Mouse (Mus musculus): Measurements from ENCODE around the gene 1700001C19Rik.

The 1700001C19Rik gene

GRCm38 (mm10) chr17:47446561-47446960, 9.4 kb upstream of the 1700001C19Rik start:
- H3K9me3 ChIP-seq (ENCODE audit: low read length), result no peaks in the 10 kb centered on the region
- TF ChIP-seq POU5F1 (IDR thresholded peaks at IDR 0.05; ENCODE audit: borderline replicate concordance, low read length), result no peak
- no peak for TF ChIP-seq NANOG (IDR thresholded peaks at IDR 0.05; ENCODE audit: borderline replicate concordance, low read length)
- TF ChIP-seq CTCF (conservative IDR thresholded peaks at IDR 0.05; ENCODE audit: low read length), result no peak
- H3K27me3 ChIP-seq (ENCODE audit: insufficient read depth, low read length), result no peaks in the 10 kb centered on the region; the same call in 1 of the 2 replicates
- no peaks in the 10 kb centered on the region for H3K36me3 ChIP-seq (ENCODE audit: insufficient read depth, low read length)
- H3K4me1 ChIP-seq (replicated peaks; ENCODE audit: low read depth, low read length), result peaks cover 78% of the 10 kb centered on the region
- peak overlapping the region; percentile 59 for H3K4me3 ChIP-seq (replicated peaks; ENCODE audit: low read length)

GRCm38 (mm10) chr17:47446025-47446424, 8.8 kb upstream of the 1700001C19Rik start:
- Histone ChIP-seq H3K4me3 (replicated peaks; ENCODE audit: low read length) (peak overlapping the region; percentile 59), H3K27me3 (ENCODE audit: insufficient read depth, low read length) (no peaks in the 10 kb centered on the region; the same call in 1 of the 2 replicates), H3K9me3 (ENCODE audit: low read length) (no peaks in the 10 kb centered on the region), H3K4me1 (replicated peaks; ENCODE audit: low read depth, low read length) (peaks cover 78% of the 10 kb centered on the region), H3K36me3 (ENCODE audit: insufficient read depth, low read length) (no peaks in the 10 kb centered on the region)
- TF ChIP-seq NANOG (IDR thresholded peaks at IDR 0.05; ENCODE audit: borderline replicate concordance, low read length) (no peak), CTCF (conservative IDR thresholded peaks at IDR 0.05; ENCODE audit: low read length) (no peak), POU5F1 (IDR thresholded peaks at IDR 0.05; ENCODE audit: borderline replicate concordance, low read length) (no peak)

GRCm38 (mm10) chr17:47445518-47445917, 8.3 kb upstream of the 1700001C19Rik start:
- TF ChIP-seq CTCF (conservative IDR thresholded peaks at IDR 0.05; ENCODE audit: low read length), result no peak
- TF ChIP-seq NANOG (IDR thresholded peaks at IDR 0.05; ENCODE audit: borderline replicate concordance, low read length), result no peak
- no peak for TF ChIP-seq POU5F1 (IDR thresholded peaks at IDR 0.05; ENCODE audit: borderline replicate concordance, low read length)
- H3K27me3 ChIP-seq (ENCODE audit: insufficient read depth, low read length), result no peaks in the 10 kb centered on the region; the same call in 1 of the 2 replicates
- no peak overlapping the region for H3K4me3 ChIP-seq (replicated peaks; ENCODE audit: low read length)
- no peaks in the 10 kb centered on the region for H3K9me3 ChIP-seq (ENCODE audit: low read length)
- no peaks in the 10 kb centered on the region for H3K36me3 ChIP-seq (ENCODE audit: insufficient read depth, low read length)
- peaks cover 77% of the 10 kb centered on the region for H3K4me1 ChIP-seq (replicated peaks; ENCODE audit: low read depth, low read length)

GRCm38 (mm10) chr17:47444113-47444512, 6.9 kb upstream of the 1700001C19Rik start:
- Histone ChIP-seq H3K27me3 (ENCODE audit: insufficient read depth, low read length) (peaks cover 4% of the 10 kb centered on the region), H3K4me3 (replicated peaks; ENCODE audit: low read length) (no peak overlapping the region), H3K36me3 (ENCODE audit: insufficient read depth, low read length) (no peaks in the 10 kb centered on the region), H3K9me3 (ENCODE audit: low read length) (no peaks in the 10 kb centered on the region), H3K4me1 (replicated peaks; ENCODE audit: low read depth, low read length) (peaks cover 77% of the 10 kb centered on the region)
- TF ChIP-seq NANOG (IDR thresholded peaks at IDR 0.05; ENCODE audit: borderline replicate concordance, low read length) (no peak), CTCF (conservative IDR thresholded peaks at IDR 0.05; ENCODE audit: low read length) (no peak), POU5F1 (IDR thresholded peaks at IDR 0.05; ENCODE audit: borderline replicate concordance, low read length) (no peak)

- Histone ChIP-seq H3K36me3 (ENCODE audit: insufficient read depth, low read length) (no peaks in the 10 kb centered on the region), H3K4me3 (replicated peaks; ENCODE audit: low read length) (no peak overlapping the region), H3K9me3 (ENCODE audit: low read length) (no peaks in the 10 kb centered on the region), H3K4me1 (replicated peaks; ENCODE audit: low read depth, low read length) (peaks cover 78% of the 10 kb centered on the region), H3K27me3 (ENCODE audit: insufficient read depth, low read length) (peaks cover 22% of the 10 kb centered on the region)
- TF ChIP-seq NANOG (IDR thresholded peaks at IDR 0.05; ENCODE audit: borderline replicate concordance, low read length) (no peak), POU5F1 (IDR thresholded peaks at IDR 0.05; ENCODE audit: borderline replicate concordance, low read length) (no peak), CTCF (conservative IDR thresholded peaks at IDR 0.05; ENCODE audit: low read length) (no peak)
Measured at GRCm38 (mm10) chr17:47442271-47442670, 5.1 kb upstream of the 1700001C19Rik start.

GRCm38 (mm10) chr17:47441296-47442051, 4.3 kb upstream of the 1700001C19Rik start:
- Histone ChIP-seq H3K27me3 (ENCODE audit: insufficient read depth, low read length) (peaks cover 30% of the 10 kb centered on the region), H3K4me1 (replicated peaks; ENCODE audit: low read depth, low read length) (peaks cover 77% of the 10 kb centered on the region), H3K36me3 (ENCODE audit: insufficient read depth, low read length) (no peaks in the 10 kb centered on the region), H3K4me3 (replicated peaks; ENCODE audit: low read length) (no peak overlapping the region), H3K9me3 (ENCODE audit: low read length) (no peaks in the 10 kb centered on the region)
- no peak for TF ChIP-seq POU5F1 (IDR thresholded peaks at IDR 0.05; ENCODE audit: borderline replicate concordance, low read length)
- no peak for TF ChIP-seq NANOG (IDR thresholded peaks at IDR 0.05; ENCODE audit: borderline replicate concordance, low read length)
- no peak for TF ChIP-seq CTCF (conservative IDR thresholded peaks at IDR 0.05; ENCODE audit: low read length)

GRCm38 (mm10) chr17:47440359-47440890, 3.2 kb upstream of the 1700001C19Rik start:
- TF ChIP-seq POU5F1 (IDR thresholded peaks at IDR 0.05; ENCODE audit: borderline replicate concordance, low read length) (no peak), CTCF (conservative IDR thresholded peaks at IDR 0.05; ENCODE audit: low read length) (no peak), NANOG (IDR thresholded peaks at IDR 0.05; ENCODE audit: borderline replicate concordance, low read length) (no peak)
- Histone ChIP-seq H3K27me3 (ENCODE audit: insufficient read depth, low read length) (peaks cover 30% of the 10 kb centered on the region), H3K4me3 (replicated peaks; ENCODE audit: low read length) (peak overlapping the region; percentile 37; the same call in 1 of the 2 replicates), H3K9me3 (ENCODE audit: low read length) (no peaks in the 10 kb centered on the region), H3K36me3 (ENCODE audit: insufficient read depth, low read length) (no peaks in the 10 kb centered on the region), H3K4me1 (replicated peaks; ENCODE audit: low read depth, low read length) (peaks cover 69% of the 10 kb centered on the region)

GRCm38 (mm10) chr17:47439396-47440028, 2.3 kb upstream of the 1700001C19Rik start:
- no peaks in the 10 kb centered on the region for H3K36me3 ChIP-seq (ENCODE audit: insufficient read depth, low read length)
- no peaks in the 10 kb centered on the region for H3K9me3 ChIP-seq (ENCODE audit: low read length)
- H3K4me3 ChIP-seq (replicated peaks; ENCODE audit: low read length), result 0 out of 2 replicates have a peak overlapping the region, but pooled peaks have one; percentile 37
- H3K27me3 ChIP-seq (ENCODE audit: insufficient read depth, low read length), result peaks cover 30% of the 10 kb centered on the region
- peaks cover 64% of the 10 kb centered on the region for H3K4me1 ChIP-seq (replicated peaks; ENCODE audit: low read depth, low read length)
- no peak for TF ChIP-seq POU5F1 (IDR thresholded peaks at IDR 0.05; ENCODE audit: borderline replicate concordance, low read length)

All from E14TG2a.4 (cell line).